Mouse (Mus musculus) C2C12 (cell line): Measurements from ENCODE around the gene Ech1.

Source experiments
- CEBPB ChIP-seq: IDR thresholded peaks from one replicate; pipeline ENCODE4 v1.6.1; 2011; ENCODE audit warnings: low read depth, mild to moderate bottlenecking, control low read depth, moderate library complexity
- CTCF ChIP-seq: IDR thresholded peaks from one replicate; pipeline ENCODE4 v1.5.1; 2011; ENCODE audit not compliant: control insufficient read depth, insufficient read depth, insufficient read length
- MYOG ChIP-seq: IDR thresholded peaks from one replicate; pipeline ENCODE4 v1.6.1; 2011; ENCODE audit not compliant: control insufficient read depth, insufficient read length; ENCODE audit errors: extremely low read depth
- USF1 ChIP-seq: IDR thresholded peaks from one replicate; pipeline ENCODE4 v1.6.1; 2011; ENCODE audit warnings: low read depth, mild to moderate bottlenecking, control low read depth, moderate library complexity

DNA sequence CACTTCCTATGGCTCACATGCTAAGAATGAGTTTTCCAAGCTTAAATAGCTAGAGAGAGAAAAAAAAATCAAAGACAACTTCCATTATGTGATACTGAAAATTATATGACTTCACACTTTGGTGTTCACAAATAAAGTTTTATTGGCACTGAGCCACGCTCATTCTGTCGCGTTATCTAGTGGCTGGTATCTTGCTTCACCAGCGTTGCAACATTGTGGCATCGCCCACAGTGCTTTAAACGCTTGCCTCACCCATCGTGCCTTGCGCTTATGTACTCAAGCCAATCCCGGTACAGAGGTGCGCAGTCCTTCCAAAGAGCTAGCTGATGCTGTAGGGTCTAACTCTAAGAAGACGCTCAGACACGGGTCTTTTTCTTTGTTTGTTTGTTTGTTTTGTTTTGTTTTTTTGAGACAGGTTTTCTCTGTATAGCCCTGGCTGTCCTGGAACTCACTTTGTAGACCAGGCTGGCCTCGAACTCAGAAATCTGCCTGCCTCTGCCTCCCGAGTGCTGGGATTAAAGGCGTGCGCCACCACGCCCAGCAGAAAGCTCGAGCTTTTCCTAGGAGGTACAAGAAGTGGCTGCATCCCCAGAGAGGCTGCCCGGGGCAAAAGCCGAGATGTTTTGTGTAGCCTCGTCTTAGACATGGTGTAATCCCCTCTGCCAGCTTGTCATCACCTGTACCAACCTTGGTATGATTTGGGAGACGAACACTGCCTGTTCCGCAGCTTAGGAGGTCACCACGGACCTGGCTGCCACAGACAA is 46.1 kb downstream of the Ech1 start:
- no peak for TF ChIP-seq CTCF
- no peak for TF ChIP-seq CEBPB
- no peak for TF ChIP-seq MYOG
- TF ChIP-seq USF1, result no peak
